16 mouse cellular contexts compared by ENCODE assay signal in genomic region chr9:121496102-121496501, GRCm38 (mm10). TPM values are rescaled to one million over a fixed set of nuclear protein-coding genes. Genes with fewer than 3 reads are reported as not detected.
A peak's percentile ranks its signal among the peaks of the same experiment; 100 is the strongest.
DNase-seq lines count a peak whose midpoint lies in the region; ATAC-seq lines count a peak whose summit lies in the region.
"Had no signal": no experiment of that assay in that cellular context is flagged by ENCODE, and none has a peak within 500 bp of the region (broad histone marks: within the 10 kb centered on the region; RNA-seq: fewer than 3 reads in every experiment).

No protein-coding gene starts in this region.

- peak overlapping the region; percentile 44; the same call in 1 of the 2 replicates for H3K4me2 ChIP-seq in hindbrain, embryonic 16.5 days (ENCODE audit: low read length)
- H3K4me2 ChIP-seq in limb, embryonic 12.5 days = peak overlapping the region; percentile 41; the same call in 1 of the 2 replicates
- H3K4me2 ChIP-seq in kidney, embryonic 16.5 days (replicated peaks; ENCODE audit: low read depth, low read length) = no peak overlapping the region; the same call in 1 of the 2 replicates

- no peak overlapping the region for H3K9ac ChIP-seq in hindbrain, embryonic 16.5 days (ENCODE audit: low read depth, low read length)
- H3K9ac ChIP-seq in limb, embryonic 12.5 days (replicated peaks) = no peak overlapping the region
- H3K9ac ChIP-seq in kidney, embryonic 16.5 days (replicated peaks; ENCODE audit: low read length) = no peak overlapping the region
- H3K9ac ChIP-seq: liver, embryonic 14.5 days had no signal

- peak; percentile 26 for DNase-seq in adrenal gland, postnatal 14 days
- DNase-seq in adrenal gland, adult (ENCODE audit: inconsistent age in 2 of 2, low spot score in 1 of 2) = no peak
- no peak for DNase-seq in hindbrain, embryonic 10.5 days (ENCODE audit: low spot score)
- DNase-seq in limb, embryonic 10.5 days (ENCODE audit: low spot score) = no peak
- DNase-seq in right cerebral cortex, postnatal 10 days (ENCODE audit: low spot score in 2 of 2) = peak; percentile 59 to 67
- DNase-seq: cerebellum, adult 11-12 months; cerebellum, postnatal 25 days; thymus, postnatal 4 days had no signal

- peaks cover 35% of the 10 kb centered on the region for H3K27me3 ChIP-seq in hindbrain, embryonic 16.5 days (replicated peaks; ENCODE audit: control insufficient read depth, insufficient read depth, low read length)
- peaks cover 64% of the 10 kb centered on the region for H3K27me3 ChIP-seq in hindbrain, embryonic 10.5 days (ENCODE audit: insufficient read depth, poor library complexity, severe bottlenecking)
- H3K27me3 ChIP-seq in limb, embryonic 12.5 days = peaks cover 62% of the 10 kb centered on the region
- peaks cover 64% of the 10 kb centered on the region for H3K27me3 ChIP-seq in limb, embryonic 10.5 days (ENCODE audit: low read depth, poor library complexity, severe bottlenecking)
- peaks cover 54% of the 10 kb centered on the region for H3K27me3 ChIP-seq in kidney, embryonic 16.5 days (ENCODE audit: insufficient read depth, low read length)

- no peaks in the 10 kb centered on the region for H3K9me3 ChIP-seq in hindbrain, embryonic 16.5 days (ENCODE audit: control insufficient read depth, low read length)
- no peaks in the 10 kb centered on the region for H3K9me3 ChIP-seq in hindbrain, embryonic 10.5 days
- H3K9me3 ChIP-seq in limb, embryonic 12.5 days = no peaks in the 10 kb centered on the region
- no peaks in the 10 kb centered on the region for H3K9me3 ChIP-seq in limb, embryonic 10.5 days (replicated peaks)
- H3K9me3 ChIP-seq in kidney, embryonic 16.5 days (ENCODE audit: low read length) = no peaks in the 10 kb centered on the region
- H3K9me3 ChIP-seq: embryonic facial prominence, embryonic 10.5 days had no signal

- no peak overlapping the region for H3K4me3 ChIP-seq in hindbrain, embryonic 16.5 days (ENCODE audit: low read length)
- H3K4me3 ChIP-seq in hindbrain, embryonic 10.5 days = no peak overlapping the region
- no peak overlapping the region for H3K4me3 ChIP-seq in limb, embryonic 12.5 days (replicated peaks)
- H3K4me3 ChIP-seq in limb, embryonic 10.5 days = no peak overlapping the region
- no peak overlapping the region for H3K4me3 ChIP-seq in kidney, embryonic 16.5 days (ENCODE audit: low read length)

- peaks cover 12% of the 10 kb centered on the region for H3K4me1 ChIP-seq in hindbrain, embryonic 16.5 days (ENCODE audit: control insufficient read depth, insufficient read depth, low read depth, low read length)
- peaks cover 26% of the 10 kb centered on the region for H3K4me1 ChIP-seq in hindbrain, embryonic 10.5 days (replicated peaks)
- peaks cover 21% of the 10 kb centered on the region for H3K4me1 ChIP-seq in limb, embryonic 12.5 days (replicated peaks)
- peaks cover 22% of the 10 kb centered on the region for H3K4me1 ChIP-seq in limb, embryonic 10.5 days
- peaks cover 9% of the 10 kb centered on the region for H3K4me1 ChIP-seq in kidney, embryonic 16.5 days (ENCODE audit: insufficient read depth, low read length)

- 27% methylated on average over 10 of the region's 10 CpGs for WGBS in hindbrain, embryonic 16.5 days
- WGBS in hindbrain, embryonic 10.5 days = 26% methylated on average over 10 of the region's 10 CpGs
- WGBS in limb, embryonic 12.5 days = 26% methylated on average over 10 of the region's 10 CpGs
- WGBS in limb, embryonic 10.5 days = 31% methylated on average over 10 of the region's 10 CpGs
- WGBS in kidney, embryonic 16.5 days = 27% methylated on average over 10 of the region's 10 CpGs

- no peak overlapping the region for H3K27ac ChIP-seq in hindbrain, embryonic 16.5 days (ENCODE audit: low read depth, low read length)
- H3K27ac ChIP-seq in hindbrain, embryonic 10.5 days = no peak overlapping the region
- no peak overlapping the region for H3K27ac ChIP-seq in limb, embryonic 12.5 days
- no peak overlapping the region for H3K27ac ChIP-seq in limb, embryonic 10.5 days
- no peak overlapping the region for H3K27ac ChIP-seq in kidney, embryonic 16.5 days (ENCODE audit: low read length)
- H3K27ac ChIP-seq: embryonic facial prominence, embryonic 10.5 days; liver, embryonic 14.5 days had no signal

- H3K36me3 ChIP-seq in hindbrain, embryonic 16.5 days (ENCODE audit: control insufficient read depth, insufficient read depth, low read length) = no peaks in the 10 kb centered on the region
- no peaks in the 10 kb centered on the region for H3K36me3 ChIP-seq in hindbrain, embryonic 10.5 days
- H3K36me3 ChIP-seq in limb, embryonic 12.5 days = no peaks in the 10 kb centered on the region
- H3K36me3 ChIP-seq in limb, embryonic 10.5 days = no peaks in the 10 kb centered on the region
- no peaks in the 10 kb centered on the region for H3K36me3 ChIP-seq in kidney, embryonic 16.5 days (ENCODE audit: insufficient read depth, low read length)
- H3K36me3 ChIP-seq: embryonic facial prominence, embryonic 10.5 days had no signal

- no peak for ATAC-seq in hindbrain, embryonic 16.5 days
- no peak for ATAC-seq in limb, embryonic 12.5 days (ENCODE audit: insufficient number of reproducible peaks, insufficient read depth, low FRiP score, low TSS enrichment, low read depth)
- no peak for ATAC-seq in kidney, embryonic 16.5 days (ENCODE audit: low FRiP score, low TSS enrichment)

RNA-seq across cellular contexts. Expression of gene Cck, which starts 0.6 kb away (rescaled TPM):
- total RNA-seq in adrenal gland, postnatal 14 days (2021) = 1.0 TPM in 1 of 2 replicates, not detected in the other
- 70.4 and 88.3 TPM in 2 replicates for polyA plus RNA-seq in hindbrain, embryonic 16.5 days (2015; fragmentation: Nextera tagmentation; extraction: Ambion mirVana)
- polyA plus RNA-seq in hindbrain, embryonic 10.5 days (2016; fragmentation: Nextera tagmentation; extraction: Ambion mirVana) = 1.7 and 2.4 TPM in 2 replicates
- 0.64 TPM in 1 of 2 replicates, not detected in the other for polyA plus RNA-seq in limb, embryonic 12.5 days (2016; fragmentation: Nextera tagmentation; extraction: Ambion mirVana)
- 0.68 and 0.86 TPM in 2 replicates for polyA plus RNA-seq in limb, embryonic 10.5 days (2016; fragmentation: Nextera tagmentation; extraction: Ambion mirVana)
- polyA plus RNA-seq in kidney, embryonic 16.5 days (2015; fragmentation: Nextera tagmentation; extraction: Ambion mirVana) = 2.8 and 3.6 TPM in 2 replicates
- total RNA-seq: gastrocnemius, adult 18-20 months; megakaryocyte progenitor cell, adult 5-6 weeks; MEL had no signal

Comparison
In these comparisons a context has a peak if more than half of its experiments do, and no peak if none do; other contexts are left out.
1. DNase-seq: peak in adrenal gland, postnatal 14 days (single experiment) and right cerebral cortex, postnatal 10 days (2 of 2); none in adrenal gland, adult (0 of 2), hindbrain, embryonic 10.5 days (single experiment) and limb, embryonic 10.5 days (single experiment).
2. RNA of gene Cck, which starts 0.6 kb away (polyA plus RNA-seq): 70.4 to 88.3 TPM in hindbrain, embryonic 16.5 days; 2.8 to 3.6 TPM in kidney, embryonic 16.5 days, 1.7 to 2.4 TPM in hindbrain, embryonic 10.5 days, 0.68 to 0.86 TPM in limb, embryonic 10.5 days and 0.64 TPM in limb, embryonic 12.5 days; every median in the first group is over 10 times any median in the second.